In the genomic region with DNA sequence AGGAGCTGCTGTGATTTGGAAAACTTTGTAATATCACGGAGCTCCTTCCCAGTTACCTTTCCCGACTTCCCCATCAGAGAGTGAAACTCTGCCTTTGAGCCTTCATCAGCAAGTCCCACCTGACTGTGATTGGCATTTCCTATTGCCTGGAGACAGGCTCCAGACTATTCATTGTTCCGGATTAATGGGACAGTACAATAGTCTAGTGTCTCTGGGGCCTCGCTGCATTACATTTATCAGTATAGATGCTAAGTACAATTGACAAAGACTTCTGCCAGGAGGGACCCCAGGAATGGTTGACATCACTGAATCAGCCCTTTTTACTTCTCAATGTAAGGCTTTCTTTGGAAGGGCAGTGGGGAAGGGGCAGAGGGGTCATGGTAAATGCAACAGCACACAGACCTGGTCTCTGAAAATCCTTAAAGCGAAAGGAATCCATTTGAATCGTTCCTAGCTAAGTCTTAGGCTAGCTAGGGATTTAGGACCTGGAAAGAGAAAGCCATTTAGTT, we compare ENCODE assay signal across 26 mouse cellular contexts. TPM values are rescaled to one million over a fixed set of nuclear protein-coding genes. Genes with fewer than 3 reads are reported as not detected.
DNase-seq lines count a peak whose midpoint lies in the region; ATAC-seq and TF ChIP-seq lines count a peak whose summit lies in the region.
"Had no signal": no experiment of that assay in that cellular context is flagged by ENCODE, and none has a peak within 500 bp of the region (broad histone marks: within the 10 kb centered on the region; RNA-seq: fewer than 3 reads in every experiment).

No protein-coding gene starts in this region.

- H3K4me3 ChIP-seq in hindbrain, embryonic 10.5 days, result peak overlapping the region; percentile 0; the same call in 1 of the 2 replicates
- no peak overlapping the region for H3K4me3 ChIP-seq in hindbrain, postnatal 0 days (ENCODE audit: low read length)
- H3K4me3 ChIP-seq in midbrain, embryonic 12.5 days, result no peak overlapping the region
- no peak overlapping the region for H3K4me3 ChIP-seq in midbrain, postnatal 0 days (ENCODE audit: low read depth, low read length)
- no peak overlapping the region for H3K4me3 ChIP-seq in embryonic facial prominence, embryonic 10.5 days
- H3K4me3 ChIP-seq: embryonic facial prominence, embryonic 15.5 days; forebrain, embryonic 13.5 days; kidney, embryonic 15.5 days had no signal

- H3K36me3 ChIP-seq in hindbrain, embryonic 10.5 days, result no peaks in the 10 kb centered on the region
- no peaks in the 10 kb centered on the region for H3K36me3 ChIP-seq in hindbrain, postnatal 0 days (ENCODE audit: insufficient read depth, low read length)
- no peaks in the 10 kb centered on the region for H3K36me3 ChIP-seq in midbrain, embryonic 12.5 days
- no peaks in the 10 kb centered on the region for H3K36me3 ChIP-seq in midbrain, postnatal 0 days (ENCODE audit: insufficient read depth, low read length)
- no peaks in the 10 kb centered on the region for H3K36me3 ChIP-seq in embryonic facial prominence, embryonic 10.5 days (replicated peaks)
- H3K36me3 ChIP-seq: embryonic facial prominence, embryonic 15.5 days; kidney, embryonic 15.5 days had no signal

- peak overlapping the region; percentile 73 for H3K27ac ChIP-seq in hindbrain, embryonic 10.5 days
- H3K27ac ChIP-seq in hindbrain, postnatal 0 days, result no peak overlapping the region
- no peak overlapping the region for H3K27ac ChIP-seq in midbrain, embryonic 12.5 days (replicated peaks)
- no peak overlapping the region for H3K27ac ChIP-seq in midbrain, postnatal 0 days (ENCODE audit: low read depth, low read length)
- H3K27ac ChIP-seq in embryonic facial prominence, embryonic 10.5 days (replicated peaks), result 0 out of 2 replicates have a peak overlapping the region, but pooled peaks have one; percentile 2
- H3K27ac ChIP-seq: embryonic facial prominence, embryonic 15.5 days; forebrain, embryonic 13.5 days; hindbrain, embryonic 14.5 days; kidney, embryonic 15.5 days; liver, embryonic 14.5 days had no signal

- intact Hi-C loops in gastrocnemius, postnatal 36 days (cut with DNase I), result no loop called here

- TF ChIP-seq CTCF in hindbrain, postnatal 0 days (IDR thresholded peaks at IDR 0.05; ENCODE audit: low read depth), result no peak
- TF ChIP-seq CTCF in midbrain, postnatal 0 days (IDR thresholded peaks at IDR 0.05), result no peak

- H3K4me2 ChIP-seq in hindbrain, postnatal 0 days (ENCODE audit: low read depth, low read length), result no peak overlapping the region
- H3K4me2 ChIP-seq in midbrain, embryonic 12.5 days (replicated peaks), result no peak overlapping the region; the same call in 1 of the 2 replicates
- H3K4me2 ChIP-seq in midbrain, postnatal 0 days (ENCODE audit: low read depth, low read length, poor library complexity, severe bottlenecking), result no peak overlapping the region
- H3K4me2 ChIP-seq: embryonic facial prominence, embryonic 15.5 days; forebrain, embryonic 13.5 days; hindbrain, embryonic 14.5 days; kidney, embryonic 15.5 days had no signal

- no peak overlapping the region for H3K9ac ChIP-seq in hindbrain, postnatal 0 days (replicated peaks; ENCODE audit: low read length)
- H3K9ac ChIP-seq in midbrain, embryonic 12.5 days (replicated peaks), result no peak overlapping the region
- no peak overlapping the region for H3K9ac ChIP-seq in midbrain, postnatal 0 days (replicated peaks; ENCODE audit: low read length, poor library complexity, severe bottlenecking)
- H3K9ac ChIP-seq: embryonic facial prominence, embryonic 15.5 days; forebrain, embryonic 13.5 days; hindbrain, embryonic 14.5 days; kidney, embryonic 15.5 days; liver, embryonic 14.5 days had no signal

- DNase-seq in hindbrain, embryonic 10.5 days (ENCODE audit: low spot score), result no peak
- no peak for DNase-seq in hindbrain, postnatal 0 days (ENCODE audit: low spot score)
- DNase-seq in midbrain, postnatal 0 days (ENCODE audit: low spot score), result no peak
- DNase-seq in embryonic facial prominence, embryonic 10.5 days (ENCODE audit: low spot score), result no peak
- DNase-seq in retina, embryonic 14.5 days (ENCODE audit: low spot score), result peak; percentile 58
- DNase-seq in gastrocnemius, postnatal 36 days, result no peak
- DNase-seq in lung, postnatal 4 days, result no peak
- DNase-seq: adrenal gland, postnatal 25 days; cerebellum, adult 18-20 months; cerebellum, postnatal 10 days; heart, postnatal 14 days; kidney, adult 18-20 months; kidney, postnatal 25 days; liver; lung, adult 2 months; lung, postnatal 14 days; right cerebral cortex, postnatal 25 days; spleen, adult 18-20 months; thymus, adult 2 months; thymus, postnatal 4 days had no signal

- peaks cover 50% of the 10 kb centered on the region for H3K4me1 ChIP-seq in hindbrain, embryonic 10.5 days (replicated peaks)
- no peaks in the 10 kb centered on the region for H3K4me1 ChIP-seq in hindbrain, postnatal 0 days (ENCODE audit: insufficient read depth, low read length)
- H3K4me1 ChIP-seq in midbrain, embryonic 12.5 days, result peaks cover 17% of the 10 kb centered on the region
- no peaks in the 10 kb centered on the region for H3K4me1 ChIP-seq in midbrain, postnatal 0 days (ENCODE audit: insufficient read depth, low read length)
- H3K4me1 ChIP-seq in embryonic facial prominence, embryonic 10.5 days, result peaks cover 48% of the 10 kb centered on the region

- no peak for ATAC-seq in hindbrain, postnatal 0 days
- peak; percentile 44; the same call in 1 of the 2 replicates for ATAC-seq in midbrain, embryonic 12.5 days (ENCODE audit: low FRiP score, low read depth)
- ATAC-seq in midbrain, postnatal 0 days (ENCODE audit: low FRiP score), result no peak
- ATAC-seq: forebrain, embryonic 13.5 days had no signal

- WGBS in hindbrain, embryonic 10.5 days, result 30% methylated on average over 6 of the region's 6 CpGs
- WGBS in hindbrain, postnatal 0 days, result 27% methylated on average over 6 of the region's 6 CpGs
- whole genome bisulfite sequencing in midbrain, embryonic 12.5 days, result 28% methylated on average over 6 of the region's 6 CpGs
- WGBS in midbrain, postnatal 0 days, result 25% methylated on average over 6 of the region's 6 CpGs
- WGBS in embryonic facial prominence, embryonic 10.5 days, result 24% methylated on average over 6 of the region's 6 CpGs

- H3K27me3 ChIP-seq in hindbrain, embryonic 10.5 days (ENCODE audit: insufficient read depth, poor library complexity, severe bottlenecking), result 0 out of 2 replicates have a peak, but pooled peaks cover 11% of the 10 kb centered on the region
- H3K27me3 ChIP-seq in hindbrain, postnatal 0 days (ENCODE audit: insufficient read depth, low read length), result no peaks in the 10 kb centered on the region
- 0 out of 2 replicates have a peak, but pooled peaks cover 5% of the 10 kb centered on the region for H3K27me3 ChIP-seq in midbrain, embryonic 12.5 days
- no peaks in the 10 kb centered on the region for H3K27me3 ChIP-seq in midbrain, postnatal 0 days (ENCODE audit: insufficient read depth, low read length)
- no peaks in the 10 kb centered on the region for H3K27me3 ChIP-seq in embryonic facial prominence, embryonic 10.5 days (replicated peaks; ENCODE audit: low read depth, poor library complexity, severe bottlenecking)
- H3K27me3 ChIP-seq: embryonic facial prominence, embryonic 15.5 days; forebrain, embryonic 13.5 days; kidney, embryonic 15.5 days had no signal

- H3K9me3 ChIP-seq in hindbrain, embryonic 10.5 days, result 0 out of 2 replicates have a peak, but pooled peaks cover 3% of the 10 kb centered on the region
- H3K9me3 ChIP-seq in hindbrain, postnatal 0 days (ENCODE audit: low read length), result no peaks in the 10 kb centered on the region
- H3K9me3 ChIP-seq in midbrain, embryonic 12.5 days, result no peaks in the 10 kb centered on the region
- no peaks in the 10 kb centered on the region for H3K9me3 ChIP-seq in midbrain, postnatal 0 days (ENCODE audit: low read length)
- 0 out of 2 replicates have a peak, but pooled peaks cover 8% of the 10 kb centered on the region for H3K9me3 ChIP-seq in embryonic facial prominence, embryonic 10.5 days
- H3K9me3 ChIP-seq: embryonic facial prominence, embryonic 15.5 days; kidney, embryonic 15.5 days had no signal

RNA-seq across cellular contexts. Expression of a gene that starts 35.6 kb away (rescaled TPM):
- 60.8 and 71.8 TPM in 2 replicates for polyA plus RNA-seq in hindbrain, embryonic 10.5 days (2016; fragmentation: Nextera tagmentation; extraction: Ambion mirVana)
- total RNA-seq in hindbrain, postnatal 0 days (2014; rRNA removed), result 155 and 157 TPM in 2 replicates
- 108 and 115 TPM in 2 replicates for polyA plus RNA-seq in hindbrain, postnatal 0 days (2015; fragmentation: Nextera tagmentation; extraction: Ambion mirVana)
- polyA plus RNA-seq in midbrain, embryonic 12.5 days (2016; fragmentation: Nextera tagmentation; extraction: Ambion mirVana), result 78.0 and 79.7 TPM in 2 replicates
- total RNA-seq in midbrain, postnatal 0 days (2014; rRNA removed), result 126 and 128 TPM in 2 replicates
- polyA plus RNA-seq in midbrain, postnatal 0 days (2015; fragmentation: Nextera tagmentation; extraction: Ambion mirVana), result 79.1 and 79.7 TPM in 2 replicates
- 55.4 and 56.3 TPM in 2 replicates for polyA plus RNA-seq in embryonic facial prominence, embryonic 10.5 days (2016; fragmentation: Nextera tagmentation; extraction: Ambion mirVana)
- total RNA-seq in gastrocnemius, postnatal 36 days (2021), result 100 to 1,000 TPM; 103 to 116 TPM

Comparison
In these comparisons a context has a peak if more than half of its experiments do, and no peak if none do; other contexts are left out.
1. H3K27ac ChIP-seq: peak in hindbrain, embryonic 10.5 days (single experiment) and embryonic facial prominence, embryonic 10.5 days (single experiment); none in hindbrain, postnatal 0 days (single experiment), midbrain, embryonic 12.5 days (single experiment) and midbrain, postnatal 0 days (single experiment).